Mouse (Mus musculus) effector memory CD4-positive, alpha-beta T cell, adult 5 months (primary cell): ENCODE data around the gene Pnma3. TPM values are rescaled to one million over a fixed set of nuclear protein-coding genes. Genes with fewer than 3 reads are reported as not detected.

Experiments used
- polyA plus RNA-seq: library from polyadenylated mRNA; unstranded; fragments of 100-300 nt; shearing (Covaris generic); gene quantifications from one replicate; pipeline ENCODE4 v1.2.1, GENCODE M21; 2017

The Pnma3 gene
- polyA plus RNA-seq, result not detected

DNA sequence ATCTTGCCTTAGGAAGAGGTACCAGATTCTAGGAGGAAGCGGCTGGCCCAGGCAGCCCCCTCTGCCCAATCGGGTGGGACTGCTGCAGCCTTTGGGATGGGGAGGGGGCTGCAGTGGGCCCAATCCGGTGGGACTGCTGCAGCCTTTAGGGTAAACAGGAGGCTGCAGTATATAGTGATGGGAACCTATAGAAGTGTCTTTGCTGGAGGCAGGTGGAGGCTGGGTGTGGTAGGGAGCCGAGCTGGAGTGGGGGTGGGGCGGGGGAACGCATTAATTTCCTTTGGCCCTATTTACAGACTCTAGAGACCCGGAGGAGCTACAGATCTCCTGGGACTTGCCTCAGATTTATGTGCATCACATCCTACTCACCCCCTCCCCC is at the start of gene Pnma3:
Gene Pnma3, plus strand, starts transcription at position 373 of the 379 bp plus-strand sequence.

GRCm38 (mm10) chrX:73037003-73037402 is 27.6 kb upstream of the Pnma3 start, which contains the start of gene Pnma5:
Gene Pnma5 (minus strand): TSS chrX:73037103.

GRCm38 (mm10) chrX:73082267-73083055 is 17.9 kb downstream of the Pnma3 start, which contains the start of gene Xlr4a:
Gene Xlr4a (minus strand): TSS chrX:73082478.

GRCm38 (mm10) chrX:73096941-73097508 is 32.4 kb downstream of the Pnma3 start, which contains the start of gene Xlr3a:
Gene Xlr3a (minus strand): TSS chrX:73097095.

DNA sequence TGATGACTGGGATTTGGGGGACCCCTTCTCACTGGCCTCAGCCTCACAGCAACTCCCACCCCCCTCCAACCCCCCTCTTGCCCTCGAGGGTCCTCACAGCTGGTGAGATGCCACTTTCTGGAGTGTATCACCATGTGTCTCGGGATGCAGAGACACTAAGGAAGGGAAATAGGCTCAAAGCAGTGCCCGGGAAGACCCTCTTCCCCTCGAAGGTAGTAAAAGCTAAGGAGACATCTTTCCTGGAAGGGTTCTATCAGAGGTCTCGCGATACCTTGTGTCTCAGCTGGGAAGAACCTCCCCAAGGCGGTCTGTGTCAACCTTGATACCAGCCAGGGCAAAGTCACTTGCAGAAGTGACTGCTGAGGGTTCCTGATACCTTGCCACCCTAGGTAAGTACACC is 52.2 kb downstream of the Pnma3 start, which contains the start of gene Gm14685:
Gene Gm14685, plus strand, starts transcription at position 301 of the 400 bp plus-strand sequence.

Other genes starting within 250 kb of the Pnma3 start
- not detected for gene Gabrq, start 239.6 kb upstream of the Pnma3 start, polyA plus RNA-seq
- 74.1 TPM for gene Cetn2, start 146.4 kb upstream of the Pnma3 start, polyA plus RNA-seq
- gene Nsdhl, start 146.2 kb upstream of the Pnma3 start, polyA plus RNA-seq, result 14.8 TPM
- not detected for gene Zfp185, start 77.4 kb upstream of the Pnma3 start, polyA plus RNA-seq
- gene Pnma5, start 27.7 kb upstream of the Pnma3 start, polyA plus RNA-seq, result not detected
- gene Xlr4a, start 17.7 kb downstream of the Pnma3 start, polyA plus RNA-seq, result 72.5 TPM
- gene Xlr3a, start 32.3 kb downstream of the Pnma3 start, polyA plus RNA-seq, result 3.0 TPM
- 0.39 TPM for gene Gm14685, start 52.3 kb downstream of the Pnma3 start, polyA plus RNA-seq
- gene Xlr5b, start 84.0 kb downstream of the Pnma3 start, polyA plus RNA-seq, result not detected
- not detected for gene DXBay18, start 84.7 kb downstream of the Pnma3 start, polyA plus RNA-seq
- not detected for gene Spin2d, start 112.2 kb downstream of the Pnma3 start, polyA plus RNA-seq
- 33.5 TPM for gene Xlr3b, start 127.4 kb downstream of the Pnma3 start, polyA plus RNA-seq
- gene Xlr4b, start 149.5 kb downstream of the Pnma3 start, polyA plus RNA-seq, result 155 TPM
- 15.8 TPM for gene F8a, start 163.5 kb downstream of the Pnma3 start, polyA plus RNA-seq
- 66.2 TPM for gene Xlr4c, start 178.3 kb downstream of the Pnma3 start, polyA plus RNA-seq
- gene Xlr3c, start 200.6 kb downstream of the Pnma3 start, polyA plus RNA-seq, result not detected
- not detected for gene Xlr5a, start 228.2 kb downstream of the Pnma3 start, polyA plus RNA-seq
- not detected for gene Xlr5c, start 228.2 kb downstream of the Pnma3 start, polyA plus RNA-seq